Mouse (Mus musculus) left cerebral cortex, adult 18-20 months (tissue): ENCODE data around the gene Efcab9. TPM values are rescaled to one million over a fixed set of nuclear protein-coding genes. Genes with fewer than 3 reads are reported as not detected.
"Not testable (repeated sequence)": the region's sequence is repeated elsewhere in the genome, so short reads cannot be mapped to it uniquely, and the experiment has no call there.

Source experiments
- DNase-seq, 2 experiments: peaks; one replicate each; pipeline ENCODE4 v3.0.0; 2021 to 2022; ENCODE audit warnings: low spot score in 2 of 2, mixed read lengths in 1 of 2
- total RNA-seq, 2 experiments: library from RNA; stranded (reverse); gene quantifications; 2 replicates each; pipeline ENCODE4 v1.2.3; 2021

Gene Efcab9
- total RNA-seq, 2 experiments from 2014 or later: 1.4 TPM; not detected in 1

GRCm38 (mm10) chr11:32538846-32539245 lies 7.0 kb upstream of the Efcab9 start:
- no peak for DNase-seq

DNA sequence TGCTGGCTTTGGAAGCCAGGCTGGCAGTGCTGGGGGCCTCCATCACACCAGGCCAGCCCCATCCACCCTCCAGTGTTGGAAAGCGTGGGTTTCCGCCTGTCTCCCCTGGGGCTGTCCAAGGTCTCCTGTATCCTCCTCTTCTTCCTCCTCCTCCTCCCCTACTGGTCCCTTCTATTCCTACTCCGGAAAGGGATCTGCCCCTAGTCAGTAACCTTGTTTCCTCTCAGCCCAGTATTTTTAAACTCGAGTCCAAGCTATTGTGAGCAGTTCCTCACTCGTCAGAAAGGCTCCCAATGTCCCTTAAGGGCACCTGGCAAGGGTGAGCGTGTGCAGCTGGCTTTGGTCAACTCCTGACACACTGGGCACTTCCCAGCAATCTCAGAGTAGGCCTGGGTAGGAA lies 6.6 kb upstream of the Efcab9 start:
- no peak for DNase-seq

GRCm38 (mm10) chr11:32536954-32537353 lies 5.1 kb upstream of the Efcab9 start:
- no peak for DNase-seq

DNA sequence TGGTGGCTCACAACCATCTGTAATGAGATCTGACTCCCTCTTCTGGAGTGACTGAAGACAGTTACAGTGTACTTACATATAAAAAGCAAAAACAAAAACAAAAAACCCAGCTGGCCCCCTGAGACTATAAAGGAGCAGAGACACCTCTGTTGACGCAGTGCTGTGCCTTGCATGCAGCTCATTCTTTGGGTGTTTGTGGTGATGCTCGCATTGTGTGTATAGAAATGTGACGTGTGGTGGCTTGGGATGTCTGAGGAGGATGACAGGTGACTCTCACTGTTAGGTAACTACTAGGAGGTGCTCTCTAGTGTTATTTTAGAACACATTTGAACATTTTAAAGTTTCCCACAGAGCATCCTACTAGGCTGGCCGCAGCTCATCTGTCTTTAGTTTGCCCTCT lies 3.8 kb upstream of the Efcab9 start:
- DNase-seq: no peak

- DNase-seq: no peak
Observed at GRCm38 (mm10) chr11:32534453-32535075, 2.7 kb upstream of the Efcab9 start.

- peak; percentile 41 to 53 for DNase-seq
Observed at GRCm38 (mm10) chr11:32533482-32534261, 1.8 kb upstream of the Efcab9 start.

DNA sequence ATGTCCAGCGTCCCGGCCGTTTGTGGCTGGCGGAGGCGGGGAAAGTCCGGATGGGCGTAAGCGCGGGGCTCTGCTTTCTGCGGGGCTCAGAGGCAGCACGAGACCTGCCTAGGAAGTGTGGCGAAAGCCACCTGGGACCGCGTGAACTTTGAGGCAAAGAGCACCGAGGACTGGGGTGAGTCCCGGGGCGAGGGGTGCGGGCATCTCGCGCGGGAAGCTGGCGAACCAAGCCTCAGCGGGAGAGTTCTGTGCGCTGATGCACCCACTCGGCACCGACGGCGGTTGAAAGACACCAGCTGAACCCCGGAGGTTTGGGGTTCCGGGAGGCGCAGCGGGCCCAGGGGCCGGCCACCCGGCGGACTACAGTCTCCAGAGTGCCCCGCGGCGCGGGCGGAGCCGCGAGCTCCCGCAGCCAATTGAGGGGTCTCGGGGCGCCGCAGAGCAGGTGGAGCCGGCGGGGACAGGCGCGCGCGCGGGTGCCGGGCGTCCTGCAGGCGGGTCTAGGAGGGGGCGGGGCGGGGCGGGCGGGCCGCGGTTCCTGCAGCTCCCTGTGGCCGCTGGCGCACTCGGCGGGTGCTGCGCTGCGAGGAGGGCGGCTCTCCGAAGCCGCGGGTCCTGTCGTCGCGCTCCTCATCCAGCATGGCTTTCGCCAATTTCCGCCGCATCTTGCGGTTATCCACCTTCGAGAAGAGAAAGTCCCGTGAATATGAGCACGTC lies 1.0 kb upstream of the Efcab9 start, which contains the start of gene Stk10:
TSS of gene Stk10 (plus strand) at position 541 of the 717 bp plus-strand sequence.
- DNase-seq: peak; percentile 85 to 91

- DNase-seq: no peak
Observed at GRCm38 (mm10) chr11:32530151-32530550, 1.7 kb downstream of the Efcab9 start.

DNA sequence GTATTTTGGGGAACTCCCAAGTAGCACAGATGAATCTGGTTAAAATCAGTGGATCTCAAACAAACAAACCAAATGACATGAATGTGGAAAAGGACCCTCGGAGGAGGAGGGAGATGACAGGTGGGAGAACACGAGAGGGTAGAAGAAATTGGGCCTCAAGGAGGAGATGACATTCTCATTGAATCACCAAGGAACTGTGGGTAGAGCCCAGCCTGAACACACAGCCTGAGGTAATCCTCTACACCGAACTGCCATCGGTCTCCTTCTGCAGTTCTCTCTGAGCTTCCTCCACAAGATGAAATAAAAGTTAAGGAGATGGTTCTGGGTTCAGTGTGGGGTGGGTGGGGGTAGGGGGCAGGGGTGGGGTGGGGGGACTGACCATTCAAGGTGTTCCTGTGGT lies 4.9 kb downstream of the Efcab9 start:
- DNase-seq: no peak

GRCm38 (mm10) chr11:32524122-32524920 lies 7.6 kb downstream of the Efcab9 start:
- DNase-seq: no peak

DNA sequence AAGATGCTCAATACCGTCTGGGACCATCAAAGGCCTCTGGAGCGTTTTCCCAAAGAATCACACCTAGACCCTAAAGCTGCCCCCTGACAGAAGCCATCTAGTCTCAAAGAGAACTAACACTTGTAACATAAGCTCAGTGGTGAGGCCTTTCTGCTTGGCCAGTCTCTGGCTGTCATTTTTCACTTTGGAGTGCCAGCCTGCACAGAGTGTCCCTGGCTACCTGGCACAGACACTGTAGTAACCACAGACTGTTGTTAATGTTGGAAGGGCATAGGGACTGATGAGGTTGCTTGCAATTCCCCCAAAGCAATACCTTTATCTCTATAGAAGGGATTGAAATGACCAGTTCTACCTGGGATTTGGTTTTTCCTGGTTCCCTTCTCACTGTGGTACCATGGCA lies 10.6 kb downstream of the Efcab9 start:
- no peak for DNase-seq

- no peak for DNase-seq
Observed at GRCm38 (mm10) chr11:32519354-32519753, 12.5 kb downstream of the Efcab9 start.

DNA sequence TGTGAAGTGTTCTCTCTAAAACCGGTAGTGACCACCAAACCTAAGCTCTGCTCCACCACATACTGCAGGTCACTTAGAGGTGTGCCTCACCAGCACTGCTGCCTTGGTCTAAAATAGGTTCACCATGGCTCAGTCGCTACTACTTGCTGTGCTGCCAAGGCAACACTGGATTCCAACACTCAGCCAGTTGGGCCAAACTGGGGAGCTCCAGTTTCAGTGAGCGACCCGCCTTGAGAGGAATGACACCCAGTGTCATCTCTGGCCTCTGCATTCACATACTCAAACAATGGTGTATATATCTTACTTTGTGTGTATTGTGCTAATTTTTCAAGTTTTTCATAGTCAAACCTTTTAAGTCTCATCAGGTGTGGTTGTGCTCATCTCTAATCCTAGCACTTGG lies 13.1 kb downstream of the Efcab9 start:
- DNase-seq: no peak

DNA sequence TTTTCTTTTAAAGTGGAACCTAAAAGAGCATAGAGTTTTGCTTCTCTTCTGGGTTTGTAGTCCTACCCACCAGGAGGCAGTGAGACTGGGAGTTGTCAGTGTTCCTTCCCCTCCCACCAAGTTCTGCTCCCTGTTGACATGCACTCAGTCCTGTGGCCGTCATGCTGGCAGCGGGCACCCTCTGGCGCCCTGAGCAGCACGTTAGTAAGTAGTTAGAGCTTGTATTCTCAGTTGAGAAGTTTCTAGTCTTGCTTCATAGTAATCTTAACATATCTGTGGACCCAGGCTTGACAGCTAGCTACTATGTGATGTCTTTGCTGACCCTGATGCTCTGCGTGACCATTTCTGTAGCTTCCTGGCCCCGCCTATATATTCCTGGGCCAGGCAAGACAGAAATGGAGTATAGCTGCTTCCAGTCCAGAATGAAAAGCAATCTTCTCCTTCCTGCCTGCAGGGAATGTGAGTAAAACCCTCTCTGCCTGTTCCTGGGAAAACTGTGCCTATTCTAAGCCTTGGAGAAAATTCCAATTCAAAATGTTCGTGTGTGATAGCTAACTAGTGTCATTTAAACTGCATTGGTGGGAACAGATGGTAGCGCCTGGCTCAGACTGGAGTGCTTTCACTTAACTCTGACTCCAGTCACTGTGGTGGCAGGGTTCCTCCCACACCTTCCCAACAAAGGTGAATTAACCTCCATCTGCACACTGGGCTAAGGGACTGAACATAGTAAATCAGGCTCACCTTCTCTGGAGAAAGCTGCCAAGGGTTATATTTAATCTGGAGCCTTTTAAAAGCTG lies 14.8 kb downstream of the Efcab9 start:
- peak; percentile 43 to 63 for DNase-seq

GRCm38 (mm10) chr11:32516091-32516490 lies 15.8 kb downstream of the Efcab9 start:
- DNase-seq: no peak

DNA sequence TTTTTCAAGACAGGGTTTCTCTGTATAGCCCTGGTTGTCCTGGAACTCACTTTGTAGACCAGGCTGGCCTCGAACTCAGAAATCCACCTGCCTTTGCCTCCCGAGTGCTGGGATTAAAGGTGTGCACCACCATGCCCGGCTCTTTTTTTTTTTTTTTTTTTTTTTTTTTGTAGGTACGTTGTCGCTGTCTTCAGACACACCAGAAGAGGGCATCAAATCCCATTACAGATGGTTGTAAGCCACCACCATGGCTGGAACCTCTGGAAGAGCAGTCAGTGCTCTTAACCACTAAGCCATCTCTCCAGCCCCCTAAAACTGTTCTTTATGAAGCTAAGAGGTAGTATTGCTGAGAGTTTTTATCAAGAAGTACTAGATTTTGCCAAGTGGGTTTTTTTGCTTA lies 17.0 kb downstream of the Efcab9 start:
- not testable (repeated sequence) for DNase-seq

DNA sequence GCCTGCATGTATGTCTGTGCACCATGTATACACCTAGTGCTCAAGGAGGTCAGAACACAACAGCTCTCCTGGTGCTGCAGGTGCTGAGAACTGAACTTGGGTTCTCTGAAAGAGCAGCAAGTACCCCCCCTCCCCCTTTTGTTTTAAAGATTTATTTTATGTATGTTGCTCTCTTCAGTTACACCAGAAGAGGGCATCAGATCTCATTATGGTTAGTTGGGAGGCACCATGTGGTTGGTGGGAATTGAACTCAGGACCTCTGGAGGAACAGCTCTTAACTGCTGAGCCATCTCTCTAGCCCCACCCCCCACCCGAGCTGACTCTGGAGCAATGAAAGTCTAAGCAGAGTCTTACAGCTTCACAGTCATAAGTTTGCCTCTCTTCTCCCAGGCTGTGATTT lies 21.0 kb downstream of the Efcab9 start:
- no peak for DNase-seq

DNA sequence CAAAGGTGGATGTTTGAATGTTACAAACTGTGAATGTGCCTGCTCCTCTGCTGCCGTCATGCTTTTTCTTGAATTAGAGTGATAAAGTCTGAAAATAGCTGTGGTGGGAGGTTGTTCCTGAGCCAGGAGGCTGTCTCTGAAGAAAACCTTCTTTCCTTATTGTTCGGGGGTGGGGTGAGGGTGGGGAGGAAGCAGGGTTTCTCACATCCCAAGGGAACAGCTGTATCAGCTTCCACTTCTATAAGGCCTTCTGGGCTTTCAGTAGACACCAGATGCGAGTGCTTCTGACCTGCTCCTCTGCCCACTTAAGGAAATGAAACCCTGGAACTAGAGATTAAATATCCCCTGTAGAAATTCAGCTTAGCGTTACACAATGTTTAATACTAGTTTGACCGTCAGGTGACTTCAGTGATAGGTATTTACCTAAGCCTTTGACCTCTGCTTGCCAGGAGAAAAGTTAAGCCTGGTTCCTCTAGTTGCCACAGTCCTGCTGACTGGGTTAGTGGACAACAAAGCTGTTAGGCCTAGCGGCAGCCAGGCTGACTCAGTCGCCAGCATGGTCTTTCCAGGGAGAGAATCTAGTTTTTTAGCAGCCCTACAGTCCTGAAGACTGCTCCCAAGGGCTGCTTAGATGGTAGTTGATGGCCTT lies 26.7 kb downstream of the Efcab9 start:
- no peak for DNase-seq

DNA sequence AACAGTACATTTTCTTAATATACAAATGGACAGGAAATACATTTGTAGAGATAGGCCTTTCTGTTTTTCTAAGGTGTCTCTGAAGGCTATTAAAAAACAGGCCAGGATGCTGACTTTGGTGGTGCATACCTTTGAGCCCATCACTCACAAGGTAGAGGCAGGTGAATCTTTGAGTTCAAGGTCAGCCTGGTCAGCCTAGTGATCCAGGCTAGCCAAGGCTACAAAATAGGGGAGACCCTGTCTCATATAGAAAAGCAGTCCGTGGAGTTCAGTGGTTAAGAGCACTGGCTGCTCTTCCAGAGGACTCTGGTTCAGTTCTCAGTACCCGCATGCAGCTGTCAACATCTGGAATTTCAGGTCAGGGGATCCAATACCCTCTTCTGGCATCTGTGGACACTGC lies 28.2 kb downstream of the Efcab9 start:
- DNase-seq: no peak

- DNase-seq: no peak
Observed at GRCm38 (mm10) chr11:32499931-32500330, 31.9 kb downstream of the Efcab9 start.
